Mouse (Mus musculus) urinary bladder, postnatal 4 days (tissue): ENCODE data around the gene Smchd1.
"Not testable (repeated sequence)": the region's sequence is repeated elsewhere in the genome, so short reads cannot be mapped to it uniquely, and the experiment has no call there.

Experiments
- DNase-seq, 2 experiments: peaks; one replicate each; pipeline ENCODE4 v3.0.0; 2021 to 2022; ENCODE audit warnings: low spot score in 2 of 2

Smchd1 gene

GRCm38 (mm10) chr17:71445191-71445590 is 30.0 kb downstream of the Smchd1 start:
- no peak for DNase-seq

- DNase-seq: no peak
Observed at GRCm38 (mm10) chr17:71444718-71445117, 30.4 kb downstream of the Smchd1 start.

GRCm38 (mm10) chr17:71444126-71444525 is 31.0 kb downstream of the Smchd1 start:
- no peak for DNase-seq

GRCm38 (mm10) chr17:71443273-71443672 is 31.9 kb downstream of the Smchd1 start:
- DNase-seq: no peak

- DNase-seq: not testable (repeated sequence)
Observed at GRCm38 (mm10) chr17:71422502-71422901, 52.6 kb downstream of the Smchd1 start.

- not testable (repeated sequence) for DNase-seq
Observed at GRCm38 (mm10) chr17:71419448-71419847, 55.7 kb downstream of the Smchd1 start.

GRCm38 (mm10) chr17:71417008-71417407 is 58.1 kb downstream of the Smchd1 start:
- no peak for DNase-seq

GRCm38 (mm10) chr17:71387401-71387800 is 87.7 kb downstream of the Smchd1 start:
- no peak for DNase-seq

- DNase-seq: no peak
Observed at GRCm38 (mm10) chr17:71380346-71380745, 94.8 kb downstream of the Smchd1 start.

GRCm38 (mm10) chr17:71377901-71378300 is 97.2 kb downstream of the Smchd1 start:
- no peak for DNase-seq

GRCm38 (mm10) chr17:71355526-71355925 is 119.6 kb downstream of the Smchd1 start:
- no peak for DNase-seq

GRCm38 (mm10) chr17:71354205-71354604 is 120.9 kb downstream of the Smchd1 start:
- no peak for DNase-seq

GRCm38 (mm10) chr17:71348188-71348587 is 127.0 kb downstream of the Smchd1 start:
- DNase-seq: no peak

- no peak for DNase-seq
Observed at GRCm38 (mm10) chr17:71342006-71342405, 133.1 kb downstream of the Smchd1 start.

- DNase-seq: no peak
Observed at GRCm38 (mm10) chr17:71338627-71339026, 136.5 kb downstream of the Smchd1 start.

GRCm38 (mm10) chr17:71337546-71337945 is 137.6 kb downstream of the Smchd1 start:
- DNase-seq: no peak

- no peak for DNase-seq
Observed at GRCm38 (mm10) chr17:71336421-71336820, 138.7 kb downstream of the Smchd1 start.

GRCm38 (mm10) chr17:71332298-71332697 is 142.8 kb downstream of the Smchd1 start:
- no peak for DNase-seq

- DNase-seq: not testable (repeated sequence)
Observed at GRCm38 (mm10) chr17:71320731-71321130, 154.4 kb downstream of the Smchd1 start.

GRCm38 (mm10) chr17:71319361-71319760 is 155.8 kb downstream of the Smchd1 start:
- no peak for DNase-seq

GRCm38 (mm10) chr17:71317571-71317970 is 157.6 kb downstream of the Smchd1 start:
- DNase-seq: no peak

- DNase-seq: no peak
Observed at GRCm38 (mm10) chr17:71314315-71314714, 160.8 kb downstream of the Smchd1 start.

GRCm38 (mm10) chr17:71311340-71312171 is 163.6 kb downstream of the Smchd1 start, which contains the start of gene Emilin2:
TSS of gene Emilin2 (minus strand) at chr17:71311978.
- DNase-seq: no peak
